Mouse (Mus musculus) myocyte (in vitro differentiated cells): ENCODE results near the gene Slit3.

Source experiments
- CEBPB ChIP-seq: IDR thresholded peaks from 2 replicates; pipeline ENCODE4 v1.6.1; 2011; ENCODE audit warnings: mild to moderate bottlenecking, moderate library complexity; ENCODE audit not compliant: poor library complexity, insufficient read depth, severe bottlenecking
- MAX ChIP-seq: IDR thresholded peaks from one replicate; pipeline ENCODE4 v1.6.1; 2011; ENCODE audit warnings: low read depth, mild to moderate bottlenecking, control low read depth
- MYOG ChIP-seq, 3 experiments: IDR thresholded peaks; one replicate each; pipeline ENCODE4 v1.6.1; 2011; ENCODE audit warnings: control low read depth in 2 of 3, low read depth in 2 of 3, mild to moderate bottlenecking in 2 of 3; ENCODE audit not compliant: insufficient read length in 2 of 3, control insufficient read depth in 1 of 3, insufficient read depth in 1 of 3
- POLR2A ChIP-seq: IDR thresholded peaks from one replicate; pipeline ENCODE4 v1.6.1; 2011; ENCODE audit warnings: low read depth, mild to moderate bottlenecking, control low read depth, moderate library complexity; ENCODE audit not compliant: insufficient read length

- TF ChIP-seq POLR2A: no peak
- TF ChIP-seq MAX: no peak
- TF ChIP-seq CEBPB: no peak
- TF ChIP-seq MYOG (IDR thresholded peaks at IDR 0.05; ENCODE audit: control insufficient read depth in 1 of 3, insufficient read depth in 1 of 3, insufficient read length in 2 of 3, low read depth in 2 of 3): no peak
Observed at GRCm38 (mm10) chr11:35248088-35248487, 127.1 kb downstream of the Slit3 start.
